Mouse (Mus musculus) brain, adult 2 months (tissue): ENCODE measurements at regions not wholly inside any gene's neighbourhood (a gene's known extent, or its start where the extent isn't known, plus 50 kb on each side); places are given as distances from the start of the nearest gene placed in this dataset.

Experiments used
- DNase-seq: peaks from one replicate; pipeline ENCODE4 v3.0.0; 2011; ENCODE audit warnings: low read depth, low spot score

GRCm38 (mm10) chrX:97434327-97434726 is 57.3 kb upstream of the Eda2r start:
- no peak for DNase-seq

- peak; percentile 73 for DNase-seq
These were observed 54.4 kb upstream of the Eda2r start for GRCm38 (mm10) chrX:97431391-97431803.
